22 mouse cellular contexts compared by ENCODE assay signal in the genomic region with DNA sequence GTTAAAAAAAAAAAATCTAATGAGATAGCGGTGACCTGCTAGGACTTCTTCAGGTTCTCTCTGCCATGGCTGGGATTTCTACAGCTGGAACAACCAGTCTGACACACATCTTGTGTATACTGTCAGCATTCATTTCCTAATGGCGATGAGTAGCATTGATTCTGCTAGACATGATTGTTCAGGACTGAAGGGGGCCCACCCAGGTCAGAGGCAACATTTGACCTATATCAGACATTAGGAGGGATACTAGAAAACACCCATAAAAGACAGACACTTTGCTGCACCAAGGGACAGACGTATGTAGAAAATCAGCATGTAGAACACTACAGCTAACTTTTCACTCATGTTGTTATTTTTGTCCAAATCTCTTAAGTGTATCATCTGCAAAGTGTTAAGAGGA.
DNase-seq lines count a peak whose midpoint lies in the region; ATAC-seq and TF ChIP-seq lines count a peak whose summit lies in the region.
"Had no signal": no experiment of that assay in that cellular context is flagged by ENCODE, and none has a peak within 500 bp of the region (broad histone marks: within the 10 kb centered on the region; RNA-seq: fewer than 3 reads in every experiment).

No protein-coding gene starts in this region.

- H3K36me3 ChIP-seq in embryonic facial prominence, embryonic 14.5 days (ENCODE audit: control insufficient read depth, insufficient read depth, low read length): no peaks in the 10 kb centered on the region
- no peaks in the 10 kb centered on the region for H3K36me3 ChIP-seq in embryonic facial prominence, embryonic 10.5 days (replicated peaks)
- no peaks in the 10 kb centered on the region for H3K36me3 ChIP-seq in forebrain, postnatal 0 days (ENCODE audit: insufficient read depth)
- H3K36me3 ChIP-seq in forebrain, embryonic 10.5 days (replicated peaks): no peaks in the 10 kb centered on the region
- no peaks in the 10 kb centered on the region for H3K36me3 ChIP-seq in heart, embryonic 12.5 days
- H3K36me3 ChIP-seq: G1E had no signal

- TF ChIP-seq CTCF in forebrain, postnatal 0 days (IDR thresholded peaks at IDR 0.05; ENCODE audit: low read depth): no peak

- no peaks in the 10 kb centered on the region for H3K9me3 ChIP-seq in embryonic facial prominence, embryonic 14.5 days (ENCODE audit: control insufficient read depth, low read length)
- no peaks in the 10 kb centered on the region for H3K9me3 ChIP-seq in embryonic facial prominence, embryonic 10.5 days
- no peaks in the 10 kb centered on the region for H3K9me3 ChIP-seq in forebrain, postnatal 0 days (ENCODE audit: low read length)
- no peaks in the 10 kb centered on the region for H3K9me3 ChIP-seq in forebrain, embryonic 10.5 days
- H3K9me3 ChIP-seq in heart, embryonic 12.5 days (replicated peaks): no peaks in the 10 kb centered on the region
- H3K9me3 ChIP-seq: G1E had no signal

- no peaks in the 10 kb centered on the region for H3K27me3 ChIP-seq in embryonic facial prominence, embryonic 14.5 days (replicated peaks; ENCODE audit: control insufficient read depth, insufficient read depth, low read length)
- no peaks in the 10 kb centered on the region for H3K27me3 ChIP-seq in embryonic facial prominence, embryonic 10.5 days (replicated peaks; ENCODE audit: low read depth, poor library complexity, severe bottlenecking)
- no peaks in the 10 kb centered on the region for H3K27me3 ChIP-seq in forebrain, postnatal 0 days (ENCODE audit: insufficient read depth, low read length)
- H3K27me3 ChIP-seq in forebrain, embryonic 10.5 days (ENCODE audit: poor library complexity, severe bottlenecking): no peaks in the 10 kb centered on the region
- H3K27me3 ChIP-seq in heart, embryonic 12.5 days (replicated peaks): no peaks in the 10 kb centered on the region
- H3K27me3 ChIP-seq: CH12.LX had no signal

- H3K9ac ChIP-seq in embryonic facial prominence, embryonic 14.5 days (ENCODE audit: low read depth, low read length): no peak overlapping the region
- no peak overlapping the region for H3K9ac ChIP-seq in forebrain, postnatal 0 days
- H3K9ac ChIP-seq in heart, embryonic 12.5 days: no peak overlapping the region

- DNase-seq in embryonic facial prominence, embryonic 14.5 days (ENCODE audit: low spot score): peak; percentile 24
- no peak for DNase-seq in embryonic facial prominence, embryonic 10.5 days (ENCODE audit: low spot score)
- no peak for DNase-seq in forebrain, postnatal 0 days
- DNase-seq in forebrain, embryonic 10.5 days (ENCODE audit: extremely low spot score, low spot score): no peak
- DNase-seq in retina, embryonic 14.5 days (ENCODE audit: low spot score): peak; percentile 74
- peak; percentile 65 for DNase-seq in retina, postnatal 1 day
- no peak for DNase-seq in ovary, postnatal 36 days (ENCODE audit: low spot score)
- DNase-seq: adrenal gland, adult 2 months; adrenal gland, adult 8-10 months; adrenal gland, postnatal 10 days; adrenal gland, postnatal 14 days; adrenal gland, postnatal 25 days; adrenal gland, postnatal 36 days; B cell, adult 2 months; cerebellum, adult 11 months; cerebellum, adult 11-12 months had no signal

- no peak overlapping the region for H3K27ac ChIP-seq in embryonic facial prominence, embryonic 14.5 days (replicated peaks; ENCODE audit: low read depth, low read length)
- H3K27ac ChIP-seq in embryonic facial prominence, embryonic 10.5 days (replicated peaks): no peak overlapping the region
- H3K27ac ChIP-seq in forebrain, postnatal 0 days (ENCODE audit: low read depth, low read length): 0 out of 2 replicates have a peak overlapping the region, but pooled peaks have one; percentile 15
- H3K27ac ChIP-seq in forebrain, embryonic 10.5 days: no peak overlapping the region
- no peak overlapping the region for H3K27ac ChIP-seq in heart, embryonic 12.5 days (ENCODE audit: poor library complexity, severe bottlenecking)

- H3K4me1 ChIP-seq in embryonic facial prominence, embryonic 14.5 days (ENCODE audit: control insufficient read depth, insufficient read depth, low read length): peaks cover under 1% of the 10 kb centered on the region; the same call in 1 of the 2 replicates
- H3K4me1 ChIP-seq in embryonic facial prominence, embryonic 10.5 days: peaks cover 3% of the 10 kb centered on the region
- 0 out of 2 replicates have a peak, but pooled peaks cover 5% of the 10 kb centered on the region for H3K4me1 ChIP-seq in forebrain, postnatal 0 days (ENCODE audit: insufficient read depth)
- H3K4me1 ChIP-seq in forebrain, embryonic 10.5 days: peaks cover 22% of the 10 kb centered on the region
- H3K4me1 ChIP-seq in heart, embryonic 12.5 days (replicated peaks): no peaks in the 10 kb centered on the region

- ATAC-seq in embryonic facial prominence, embryonic 14.5 days (ENCODE audit: low read depth): no peak; the same call in 1 of the 2 replicates
- no peak for ATAC-seq in forebrain, postnatal 0 days
- no peak for ATAC-seq in heart, embryonic 12.5 days (ENCODE audit: insufficient number of reproducible peaks, low FRiP score)
- ATAC-seq: activated CD4-positive, CD25-positive, alpha-beta regulatory T cell, adult 4 months; CD4-positive, CD25-positive, alpha-beta regulatory T cell, adult 4 months; Patski had no signal

- WGBS in embryonic facial prominence, embryonic 14.5 days: 77% methylated on average over 3 of the region's 3 CpGs
- WGBS in embryonic facial prominence, embryonic 10.5 days: 73% methylated on average over 3 of the region's 3 CpGs
- 87% methylated on average over 3 of the region's 3 CpGs for WGBS in forebrain, postnatal 0 days
- 88% methylated on average over 3 of the region's 3 CpGs for WGBS in forebrain, embryonic 10.5 days
- 81% methylated on average over 3 of the region's 3 CpGs for WGBS in heart, embryonic 12.5 days

- H3K4me3 ChIP-seq in embryonic facial prominence, embryonic 14.5 days (ENCODE audit: low read depth, low read length): no peak overlapping the region
- no peak overlapping the region for H3K4me3 ChIP-seq in embryonic facial prominence, embryonic 10.5 days
- H3K4me3 ChIP-seq in forebrain, postnatal 0 days (ENCODE audit: low read depth, low read length): no peak overlapping the region
- no peak overlapping the region for H3K4me3 ChIP-seq in forebrain, embryonic 10.5 days
- no peak overlapping the region for H3K4me3 ChIP-seq in heart, embryonic 12.5 days

- no peak overlapping the region for H3K4me2 ChIP-seq in embryonic facial prominence, embryonic 14.5 days (ENCODE audit: low read depth, low read length)
- no peak overlapping the region for H3K4me2 ChIP-seq in forebrain, postnatal 0 days (ENCODE audit: low read depth)
- no peak overlapping the region for H3K4me2 ChIP-seq in heart, embryonic 12.5 days

Comparison
In these comparisons a context has a peak if more than half of its experiments do, and no peak if none do; other contexts are left out.
1. DNase-seq: peak in embryonic facial prominence, embryonic 14.5 days (single experiment), retina, embryonic 14.5 days (single experiment) and retina, postnatal 1 day (single experiment); none in embryonic facial prominence, embryonic 10.5 days (single experiment), forebrain, postnatal 0 days (single experiment), forebrain, embryonic 10.5 days (single experiment) and ovary, postnatal 36 days (single experiment).